Comparison of ENCODE assay signal across 14 mouse cellular contexts in genomic region chr8:126571065-126571660, GRCm38 (mm10). TPM values are rescaled to one million over a fixed set of nuclear protein-coding genes. Genes with fewer than 3 reads are reported as not detected.
DNase-seq lines count a peak whose midpoint lies in the region; ATAC-seq lines count a peak whose summit lies in the region.
"Had no signal": no experiment of that assay in that cellular context is flagged by ENCODE, and none has a peak within 500 bp of the region (broad histone marks: within the 10 kb centered on the region; RNA-seq: fewer than 3 reads in every experiment).

No protein-coding gene starts in this region.

- 68% methylated on average over 15 of the region's 15 CpGs for WGBS in heart, embryonic 16.5 days
- WGBS in midbrain, embryonic 13.5 days = 89% methylated on average over 15 of the region's 15 CpGs
- 87% methylated on average over 15 of the region's 15 CpGs for WGBS in midbrain, embryonic 14.5 days
- WGBS in forebrain, embryonic 13.5 days = 90% methylated on average over 15 of the region's 15 CpGs

- ATAC-seq in heart, embryonic 16.5 days (replicated peaks; ENCODE audit: extremely low read depth, insufficient read depth, low FRiP score) = 0 out of 2 replicates have a peak, but pooled peaks have one; percentile 3
- ATAC-seq in midbrain, embryonic 13.5 days = peak; percentile 34
- no peak for ATAC-seq in midbrain, embryonic 14.5 days (ENCODE audit: low FRiP score, low TSS enrichment)
- ATAC-seq in forebrain, embryonic 13.5 days = no peak

- H3K27ac ChIP-seq in heart, embryonic 16.5 days (ENCODE audit: low read length) = 0 out of 2 replicates have a peak overlapping the region, but pooled peaks have one; percentile 17
- H3K27ac ChIP-seq in midbrain, embryonic 13.5 days = no peak overlapping the region
- no peak overlapping the region for H3K27ac ChIP-seq in midbrain, embryonic 14.5 days (replicated peaks; ENCODE audit: low read depth, low read length)
- H3K27ac ChIP-seq in forebrain, embryonic 13.5 days = no peak overlapping the region
- H3K27ac ChIP-seq: hindbrain, embryonic 12.5 days; neural tube, embryonic 15.5 days; stomach, embryonic 15.5 days had no signal

- intact Hi-C loops in heart, postnatal 36 days (cut with DNase I) = no loop called here

- peaks cover 28% of the 10 kb centered on the region for H3K4me1 ChIP-seq in heart, embryonic 16.5 days (ENCODE audit: control insufficient read depth, insufficient read depth, low read length)
- H3K4me1 ChIP-seq in midbrain, embryonic 13.5 days (replicated peaks) = peaks cover 34% of the 10 kb centered on the region
- peaks cover 27% of the 10 kb centered on the region for H3K4me1 ChIP-seq in midbrain, embryonic 14.5 days (ENCODE audit: control insufficient read depth, insufficient read depth, low read length)
- peaks cover 33% of the 10 kb centered on the region for H3K4me1 ChIP-seq in forebrain, embryonic 13.5 days

- H3K4me2 ChIP-seq in heart, embryonic 16.5 days (ENCODE audit: low read depth, low read length) = no peak overlapping the region
- H3K4me2 ChIP-seq in midbrain, embryonic 13.5 days (replicated peaks) = no peak overlapping the region
- H3K4me2 ChIP-seq in midbrain, embryonic 14.5 days (ENCODE audit: low read length) = no peak overlapping the region
- H3K4me2 ChIP-seq in forebrain, embryonic 13.5 days = no peak overlapping the region
- H3K4me2 ChIP-seq: hindbrain, embryonic 12.5 days; neural tube, embryonic 15.5 days; stomach, embryonic 15.5 days had no signal

- H3K27me3 ChIP-seq in heart, embryonic 16.5 days (ENCODE audit: control insufficient read depth, insufficient read depth, low read length) = no peaks in the 10 kb centered on the region
- no peaks in the 10 kb centered on the region for H3K27me3 ChIP-seq in midbrain, embryonic 13.5 days
- no peaks in the 10 kb centered on the region for H3K27me3 ChIP-seq in midbrain, embryonic 14.5 days (ENCODE audit: control insufficient read depth, insufficient read depth, low read length)
- no peaks in the 10 kb centered on the region for H3K27me3 ChIP-seq in forebrain, embryonic 13.5 days
- H3K27me3 ChIP-seq: CH12.LX; hindbrain, embryonic 12.5 days; neural tube, embryonic 15.5 days; stomach, embryonic 15.5 days had no signal

- no peak overlapping the region for H3K4me3 ChIP-seq in heart, embryonic 16.5 days (ENCODE audit: low read length)
- no peak overlapping the region for H3K4me3 ChIP-seq in midbrain, embryonic 13.5 days (replicated peaks)
- H3K4me3 ChIP-seq in midbrain, embryonic 14.5 days (replicated peaks; ENCODE audit: low read depth, low read length) = no peak overlapping the region
- no peak overlapping the region for H3K4me3 ChIP-seq in forebrain, embryonic 13.5 days
- H3K4me3 ChIP-seq: hindbrain, embryonic 12.5 days; neural tube, embryonic 15.5 days; stomach, embryonic 15.5 days had no signal

- no peaks in the 10 kb centered on the region for H3K9me3 ChIP-seq in heart, embryonic 16.5 days (replicated peaks; ENCODE audit: control insufficient read depth, low read length)
- no peaks in the 10 kb centered on the region for H3K9me3 ChIP-seq in midbrain, embryonic 13.5 days
- no peaks in the 10 kb centered on the region for H3K9me3 ChIP-seq in midbrain, embryonic 14.5 days (ENCODE audit: control insufficient read depth, low read length)
- no peaks in the 10 kb centered on the region for H3K9me3 ChIP-seq in forebrain, embryonic 13.5 days (replicated peaks)
- H3K9me3 ChIP-seq: hindbrain, embryonic 12.5 days; neural tube, embryonic 15.5 days; stomach, embryonic 15.5 days had no signal

- no peak for DNase-seq in heart, postnatal 36 days
- no peak for DNase-seq in midbrain, embryonic 14.5 days
- DNase-seq in lung, postnatal 10 days = peak; percentile 41
- no peak for DNase-seq in Muller cell, postnatal 12 days (ENCODE audit: inconsistent ontology term)
- DNase-seq: adrenal gland, postnatal 25 days; layer of hippocampus, adult 9-11 months; right cerebral cortex, postnatal 14 days had no signal

- H3K36me3 ChIP-seq in heart, embryonic 16.5 days (ENCODE audit: control insufficient read depth, insufficient read depth) = no peaks in the 10 kb centered on the region
- H3K36me3 ChIP-seq in midbrain, embryonic 13.5 days = no peaks in the 10 kb centered on the region
- no peaks in the 10 kb centered on the region for H3K36me3 ChIP-seq in midbrain, embryonic 14.5 days (ENCODE audit: control insufficient read depth, insufficient read depth, low read length)
- no peaks in the 10 kb centered on the region for H3K36me3 ChIP-seq in forebrain, embryonic 13.5 days (ENCODE audit: poor library complexity, severe bottlenecking)
- H3K36me3 ChIP-seq: hindbrain, embryonic 12.5 days; neural tube, embryonic 15.5 days; stomach, embryonic 15.5 days had no signal

- H3K9ac ChIP-seq in heart, embryonic 16.5 days (ENCODE audit: low read length) = no peak overlapping the region
- H3K9ac ChIP-seq in midbrain, embryonic 13.5 days (replicated peaks) = no peak overlapping the region
- no peak overlapping the region for H3K9ac ChIP-seq in midbrain, embryonic 14.5 days (replicated peaks; ENCODE audit: low read length)
- no peak overlapping the region for H3K9ac ChIP-seq in forebrain, embryonic 13.5 days
- H3K9ac ChIP-seq: hindbrain, embryonic 12.5 days; neural tube, embryonic 15.5 days; stomach, embryonic 15.5 days had no signal

RNA-seq across cellular contexts. Expression of gene Irf2bp2, which starts 22.6 kb away (rescaled TPM):
- 9.1 and 9.8 TPM in 2 replicates for polyA plus RNA-seq in heart, embryonic 16.5 days (2015; fragmentation: Nextera tagmentation; extraction: Ambion mirVana)
- total RNA-seq in heart, postnatal 36 days (2021) = 10 to 100 TPM; 64.3 to 71.2 TPM
- 8.3 and 9.2 TPM in 2 replicates for polyA plus RNA-seq in midbrain, embryonic 13.5 days (2015; fragmentation: Nextera tagmentation; extraction: Ambion mirVana)
- polyA plus RNA-seq in midbrain, embryonic 14.5 days (2014; fragmentation: Nextera tagmentation; extraction: Ambion mirVana) = 7.8 and 9.8 TPM in 2 replicates
- 8.1 and 8.3 TPM in 2 replicates for polyA plus RNA-seq in forebrain, embryonic 13.5 days (2015; fragmentation: Nextera tagmentation; extraction: Ambion mirVana)

Comparison
In these comparisons a context has a peak if more than half of its experiments do, and no peak if none do; other contexts are left out.
1. ATAC-seq: peak in heart, embryonic 16.5 days (single experiment) and midbrain, embryonic 13.5 days (single experiment); none in midbrain, embryonic 14.5 days (single experiment) and forebrain, embryonic 13.5 days (single experiment).